Mouse (Mus musculus): Measurements from ENCODE around the gene Pola2. TPM values are rescaled to one million over a fixed set of nuclear protein-coding genes. Genes with fewer than 3 reads are reported as not detected.
A peak's percentile ranks its signal among the peaks of the same experiment; 100 is the strongest.

Pola2 gene
- 115 and 120 TPM in 2 replicates for polyA plus RNA-seq (2012; rRNA removed)

GRCm38 (mm10) chr19:5963883-5964562, at the start of gene Pola2:
Gene Pola2, minus strand, starts transcription at chr19:5964202.
- Histone ChIP-seq H3K4me3 (ENCODE audit: control insufficient read depth, insufficient read depth, low read length) (peak within 1 kb of the TSS; percentile 95), H3K27me3 (ENCODE audit: control insufficient read depth, insufficient read depth, low read length) (no peaks in the 10 kb centered on the region), H3K27ac (ENCODE audit: control insufficient read depth, insufficient read depth, low read length) (peak within 1 kb of the TSS; percentile 68), H3K36me3 (ENCODE audit: control insufficient read depth, insufficient read depth, low read length) (no peaks in the 10 kb centered on the region), H3K4me1 (replicated peaks; ENCODE audit: control insufficient read depth, insufficient read depth, low read length) (peaks cover 14% of the 10 kb centered on the region)
- peak; percentile 56; the same call in 1 of the 2 replicates for TF ChIP-seq POLR2A (IDR thresholded peaks at IDR 0.05; ENCODE audit: control insufficient read depth, extremely low read depth, insufficient read depth, low read length, poor library complexity)
- 0 out of 2 replicates have a peak, but pooled peaks have one; percentile 37 for TF ChIP-seq CTCF (IDR thresholded peaks at IDR 0.05; ENCODE audit: borderline replicate concordance, control insufficient read depth, extremely low read depth, insufficient read depth, low read length, poor library complexity)
- DNase-seq = peak; percentile 92
- WGBS = under 1% methylated on average over 50 of the region's 50 CpGs

- H3K4me1 ChIP-seq (replicated peaks; ENCODE audit: control insufficient read depth, insufficient read depth, low read length) = peaks cover 35% of the 10 kb centered on the region
- H3K27me3 ChIP-seq (ENCODE audit: control insufficient read depth, insufficient read depth, low read length) = no peaks in the 10 kb centered on the region
- no peak overlapping the region for H3K27ac ChIP-seq (ENCODE audit: control insufficient read depth, insufficient read depth, low read length)
- DNase-seq = no peak
- peaks cover 7% of the 10 kb centered on the region for H3K36me3 ChIP-seq (ENCODE audit: control insufficient read depth, insufficient read depth, low read length)
- H3K4me3 ChIP-seq (ENCODE audit: control insufficient read depth, insufficient read depth, low read length) = no peak overlapping the region
- TF ChIP-seq CTCF (IDR thresholded peaks at IDR 0.05; ENCODE audit: borderline replicate concordance, control insufficient read depth, extremely low read depth, insufficient read depth, low read length, poor library complexity) = no peak
- no peak for TF ChIP-seq POLR2A (IDR thresholded peaks at IDR 0.05; ENCODE audit: control insufficient read depth, extremely low read depth, insufficient read depth, low read length, poor library complexity)
- WGBS = 95% methylated on average over 10 of the region's 10 CpGs
These were observed 49.7 kb upstream of the Pola2 start for GRCm38 (mm10) chr19:6013691-6014090.

- H3K4me1 ChIP-seq (replicated peaks; ENCODE audit: control insufficient read depth, insufficient read depth, low read length) = peaks cover 16% of the 10 kb centered on the region
- no peaks in the 10 kb centered on the region for H3K27me3 ChIP-seq (ENCODE audit: control insufficient read depth, insufficient read depth, low read length)
- no peak overlapping the region for H3K27ac ChIP-seq (ENCODE audit: control insufficient read depth, insufficient read depth, low read length)
- H3K36me3 ChIP-seq (ENCODE audit: control insufficient read depth, insufficient read depth, low read length) = peaks cover 28% of the 10 kb centered on the region
- DNase-seq = no peak
- WGBS = 97% methylated on average over 8 of the region's 8 CpGs
- no peak overlapping the region for H3K4me3 ChIP-seq (ENCODE audit: control insufficient read depth, insufficient read depth, low read length)
- TF ChIP-seq POLR2A (IDR thresholded peaks at IDR 0.05; ENCODE audit: control insufficient read depth, extremely low read depth, insufficient read depth, low read length, poor library complexity) = no peak
- no peak for TF ChIP-seq CTCF (IDR thresholded peaks at IDR 0.05; ENCODE audit: borderline replicate concordance, control insufficient read depth, extremely low read depth, insufficient read depth, low read length, poor library complexity)
These were observed 45.1 kb upstream of the Pola2 start for GRCm38 (mm10) chr19:6009137-6009536.

- Histone ChIP-seq H3K4me1 (replicated peaks; ENCODE audit: control insufficient read depth, insufficient read depth, low read length) (peaks cover 7% of the 10 kb centered on the region; the same call in 1 of the 2 replicates), H3K4me3 (ENCODE audit: control insufficient read depth, insufficient read depth, low read length) (no peak overlapping the region), H3K36me3 (ENCODE audit: control insufficient read depth, insufficient read depth, low read length) (peaks cover 33% of the 10 kb centered on the region), H3K27ac (ENCODE audit: control insufficient read depth, insufficient read depth, low read length) (no peak overlapping the region), H3K27me3 (ENCODE audit: control insufficient read depth, insufficient read depth, low read length) (no peaks in the 10 kb centered on the region)
- DNase-seq = no peak
- TF ChIP-seq CTCF (IDR thresholded peaks at IDR 0.05; ENCODE audit: borderline replicate concordance, control insufficient read depth, extremely low read depth, insufficient read depth, low read length, poor library complexity) (no peak), POLR2A (IDR thresholded peaks at IDR 0.05; ENCODE audit: control insufficient read depth, extremely low read depth, insufficient read depth, low read length, poor library complexity) (no peak)
- 96% methylated on average over 13 of the region's 13 CpGs for WGBS
These were observed 43.0 kb upstream of the Pola2 start for GRCm38 (mm10) chr19:6007013-6007412.

GRCm38 (mm10) chr19:6005541-6005940, 41.5 kb upstream of the Pola2 start:
- H3K36me3 ChIP-seq (ENCODE audit: control insufficient read depth, insufficient read depth, low read length) = peaks cover 41% of the 10 kb centered on the region
- WGBS = 93% methylated on average over 11 of the region's 11 CpGs
- no peak for TF ChIP-seq CTCF (IDR thresholded peaks at IDR 0.05; ENCODE audit: borderline replicate concordance, control insufficient read depth, extremely low read depth, insufficient read depth, low read length, poor library complexity)
- TF ChIP-seq POLR2A (IDR thresholded peaks at IDR 0.05; ENCODE audit: control insufficient read depth, extremely low read depth, insufficient read depth, low read length, poor library complexity) = no peak

GRCm38 (mm10) chr19:5999969-6000368, 36.0 kb upstream of the Pola2 start:
- Histone ChIP-seq H3K4me3 (ENCODE audit: control insufficient read depth, insufficient read depth, low read length) (no peak overlapping the region), H3K27me3 (ENCODE audit: control insufficient read depth, insufficient read depth, low read length) (no peaks in the 10 kb centered on the region), H3K27ac (ENCODE audit: control insufficient read depth, insufficient read depth, low read length) (no peak overlapping the region), H3K36me3 (ENCODE audit: control insufficient read depth, insufficient read depth, low read length) (peaks cover 19% of the 10 kb centered on the region), H3K4me1 (replicated peaks; ENCODE audit: control insufficient read depth, insufficient read depth, low read length) (no peaks in the 10 kb centered on the region)
- no peak for DNase-seq
- TF ChIP-seq POLR2A (IDR thresholded peaks at IDR 0.05; ENCODE audit: control insufficient read depth, extremely low read depth, insufficient read depth, low read length, poor library complexity) = no peak
- TF ChIP-seq CTCF (IDR thresholded peaks at IDR 0.05; ENCODE audit: borderline replicate concordance, control insufficient read depth, extremely low read depth, insufficient read depth, low read length, poor library complexity) = no peak
- WGBS = 93% methylated on average over 5 of the region's 5 CpGs

More at GRCm38 (mm10) chr19:6005541-6005940, 41.5 kb upstream of the Pola2 start:
- H3K4me3 ChIP-seq (ENCODE audit: control insufficient read depth, insufficient read depth, low read length) = no peak overlapping the region
- no peaks in the 10 kb centered on the region for H3K4me1 ChIP-seq (replicated peaks; ENCODE audit: control insufficient read depth, insufficient read depth, low read length)
- H3K27me3 ChIP-seq (ENCODE audit: control insufficient read depth, insufficient read depth, low read length) = no peaks in the 10 kb centered on the region
- no peak overlapping the region for H3K27ac ChIP-seq (ENCODE audit: control insufficient read depth, insufficient read depth, low read length)
- no peak for DNase-seq

Data from thymus, adult 2 months (tissue).